Mouse (Mus musculus): ENCODE measurements at regions not wholly inside any gene's neighbourhood (a gene's known extent, or its start where the extent isn't known, plus 50 kb on each side); places are given as distances from the start of the nearest gene placed in this dataset.

- Histone ChIP-seq H3K4me3 (replicated peaks in 1 of 3; ENCODE audit: low read depth in 2 of 3, low read length in 2 of 3, poor library complexity in 1 of 3) (no peak overlapping the region), H3K9ac (ENCODE audit: insufficient read depth, low read depth) (no peak overlapping the region), H3K27ac (ENCODE audit: insufficient read depth, low read depth) (no peak overlapping the region), H3K4me2 (ENCODE audit: insufficient read depth, low read depth, poor library complexity, severe bottlenecking) (no peak overlapping the region), H3K4me1 (ENCODE audit: control insufficient read depth in 1 of 2, insufficient read depth in 2 of 2) (no peaks in the 10 kb centered on the region), H3K27me3 (replicated peaks) (no peaks in the 10 kb centered on the region), H3K9me3 (replicated peaks; ENCODE audit: low read length) (no peaks in the 10 kb centered on the region), H3K36me3 (replicated peaks in 1 of 2; ENCODE audit: control insufficient read depth in 1 of 2, insufficient read depth in 1 of 2, low read length in 1 of 2) (no peaks in the 10 kb centered on the region), H3K79me2 (replicated peaks; ENCODE audit: control insufficient read depth, extremely low read depth, insufficient read depth, poor library complexity, severe bottlenecking) (no peaks in the 10 kb centered on the region)
- in situ Hi-C loops (cut with MboI; ENCODE audit: low pct_ligation_motif_present, low pct_unique_long_range_greater_than_20kb, low sequenced_read_pairs) (no loop called here), dilution Hi-C loops (cut with MboI; ENCODE audit: extremely low pct_ligation_motif_present, extremely low pct_unique_long_range_greater_than_20kb, low sequenced_read_pairs) (no loop called here)
- DNase-seq (ENCODE audit: extremely low read depth): no peak
- TF ChIP-seq MAX (IDR thresholded peaks at IDR 0.05; ENCODE audit: low read length): no peak
- TF ChIP-seq ETS1 (conservative IDR thresholded peaks at IDR 0.05; ENCODE audit: low read depth, low read length): no peak
- TF ChIP-seq HCFC1 (IDR thresholded peaks at IDR 0.05; ENCODE audit: low read depth, low read length): no peak
- no peak for TF ChIP-seq NRF1 (IDR thresholded peaks at IDR 0.05; ENCODE audit: low read depth, low read length)
- TF ChIP-seq JUND (conservative IDR thresholded peaks at IDR 0.05; ENCODE audit: low read depth, low read length): no peak
- TF ChIP-seq RCOR1 (conservative IDR thresholded peaks at IDR 0.05; ENCODE audit: low read depth, low read length): no peak
- no peak for TF ChIP-seq KAT2A (IDR thresholded peaks at IDR 0.05; ENCODE audit: insufficient replicate concordance, low read length)
- no peak for TF ChIP-seq ZC3H11A (IDR thresholded peaks at IDR 0.05; ENCODE audit: low read depth, low read length)
These were observed 126.0 kb upstream of the Man1a start for GRCm38 (mm10) chr10:54202362-54202761.

GRCm38 (mm10) chr10:54201727-54202126 lies 125.3 kb upstream of the Man1a start:
- Histone ChIP-seq H3K27me3 (replicated peaks) (no peaks in the 10 kb centered on the region), H3K4me3 (replicated peaks in 1 of 3; ENCODE audit: low read depth in 2 of 3, low read length in 2 of 3, poor library complexity in 1 of 3) (no peak overlapping the region), H3K9me3 (replicated peaks; ENCODE audit: low read length) (no peaks in the 10 kb centered on the region), H3K79me2 (replicated peaks; ENCODE audit: control insufficient read depth, extremely low read depth, insufficient read depth, poor library complexity, severe bottlenecking) (no peaks in the 10 kb centered on the region), H3K4me2 (ENCODE audit: insufficient read depth, low read depth, poor library complexity, severe bottlenecking) (no peak overlapping the region), H3K36me3 (replicated peaks in 1 of 2; ENCODE audit: control insufficient read depth in 1 of 2, insufficient read depth in 1 of 2, low read length in 1 of 2) (no peaks in the 10 kb centered on the region), H3K27ac (ENCODE audit: insufficient read depth, low read depth) (no peak overlapping the region), H3K4me1 (ENCODE audit: control insufficient read depth in 1 of 2, insufficient read depth in 2 of 2) (no peaks in the 10 kb centered on the region), H3K9ac (ENCODE audit: insufficient read depth, low read depth) (no peak overlapping the region)
- in situ Hi-C loops (cut with MboI; ENCODE audit: low pct_ligation_motif_present, low pct_unique_long_range_greater_than_20kb, low sequenced_read_pairs): no loop called here
- no peak for DNase-seq (ENCODE audit: extremely low read depth)
- TF ChIP-seq E2F4 (IDR thresholded peaks at IDR 0.05; ENCODE audit: insufficient replicate concordance, low read depth, low read length) (no peak), JUN (IDR thresholded peaks at IDR 0.05; ENCODE audit: insufficient read depth, low read depth, low read length) (no peak), POLR2AphosphoS2 (IDR thresholded peaks at IDR 0.05; ENCODE audit: low read depth, low read length) (no peak), MAZ (IDR thresholded peaks at IDR 0.05; ENCODE audit: low read depth, low read length) (no peak), SMC3 (IDR thresholded peaks at IDR 0.05; ENCODE audit: low read depth, low read length) (no peak), HCFC1 (IDR thresholded peaks at IDR 0.05; ENCODE audit: low read depth, low read length) (no peak), ZKSCAN1 (IDR thresholded peaks at IDR 0.05; ENCODE audit: borderline replicate concordance, low read depth, low read length) (no peak), POLR2A (IDR thresholded peaks at IDR 0.05; ENCODE audit: low read depth, low read length) (no peak), MXI1 (IDR thresholded peaks at IDR 0.05; ENCODE audit: low read depth, low read length) (no peak), ETS1 (conservative IDR thresholded peaks at IDR 0.05; ENCODE audit: low read depth, low read length) (no peak), GABPA (IDR thresholded peaks at IDR 0.05; ENCODE audit: insufficient replicate concordance, low read depth, low read length) (no peak), CTCF (conservative IDR thresholded peaks at IDR 0.05 in 1 of 2, IDR thresholded peaks at IDR 0.05 in 1 of 2; ENCODE audit: low read depth in 2 of 2, low read length in 2 of 2) (no peak), USF2 (conservative IDR thresholded peaks at IDR 0.05; ENCODE audit: low read depth, low read length) (no peak), ZNF384 (IDR thresholded peaks at IDR 0.05; ENCODE audit: low read depth, low read length) (no peak), RCOR1 (conservative IDR thresholded peaks at IDR 0.05; ENCODE audit: low read depth, low read length) (no peak), ZMIZ1 (IDR thresholded peaks at IDR 0.05; ENCODE audit: low read depth, low read length) (no peak), KAT2A (IDR thresholded peaks at IDR 0.05; ENCODE audit: insufficient replicate concordance, low read length) (no peak)
- dilution Hi-C loops (cut with MboI; ENCODE audit: extremely low pct_ligation_motif_present, extremely low pct_unique_long_range_greater_than_20kb, low sequenced_read_pairs): no loop called here
